Mouse (Mus musculus): ENCODE results near the gene Ubtd2.
"Not testable (repeated sequence)": the region's sequence is repeated elsewhere in the genome, so short reads cannot be mapped to it uniquely, and the experiment has no call there.

The Ubtd2 gene

GRCm38 (mm10) chr11:32471925-32472324 is 16.8 kb downstream of the Ubtd2 start:
- no peak for DNase-seq

DNA sequence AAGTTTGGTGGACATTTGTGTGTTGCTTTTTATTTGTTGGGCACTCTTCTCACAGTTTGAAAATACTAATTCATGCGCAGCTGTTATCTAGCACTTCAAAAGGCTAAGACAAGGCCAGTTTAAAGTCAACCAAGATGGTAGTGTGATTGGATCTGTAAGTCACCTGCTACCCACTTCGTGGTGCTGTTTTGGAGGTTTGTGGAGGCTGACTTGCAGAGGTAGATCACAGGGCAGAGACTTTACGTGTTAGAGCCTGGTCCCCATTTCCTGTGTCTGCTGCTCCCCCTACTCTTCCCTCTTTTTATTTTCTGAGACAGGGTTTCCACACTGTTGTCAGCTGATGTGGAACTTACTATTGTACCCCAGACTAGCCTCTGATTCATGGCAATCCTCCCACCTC is 19.6 kb downstream of the Ubtd2 start:
- no peak for DNase-seq

DNA sequence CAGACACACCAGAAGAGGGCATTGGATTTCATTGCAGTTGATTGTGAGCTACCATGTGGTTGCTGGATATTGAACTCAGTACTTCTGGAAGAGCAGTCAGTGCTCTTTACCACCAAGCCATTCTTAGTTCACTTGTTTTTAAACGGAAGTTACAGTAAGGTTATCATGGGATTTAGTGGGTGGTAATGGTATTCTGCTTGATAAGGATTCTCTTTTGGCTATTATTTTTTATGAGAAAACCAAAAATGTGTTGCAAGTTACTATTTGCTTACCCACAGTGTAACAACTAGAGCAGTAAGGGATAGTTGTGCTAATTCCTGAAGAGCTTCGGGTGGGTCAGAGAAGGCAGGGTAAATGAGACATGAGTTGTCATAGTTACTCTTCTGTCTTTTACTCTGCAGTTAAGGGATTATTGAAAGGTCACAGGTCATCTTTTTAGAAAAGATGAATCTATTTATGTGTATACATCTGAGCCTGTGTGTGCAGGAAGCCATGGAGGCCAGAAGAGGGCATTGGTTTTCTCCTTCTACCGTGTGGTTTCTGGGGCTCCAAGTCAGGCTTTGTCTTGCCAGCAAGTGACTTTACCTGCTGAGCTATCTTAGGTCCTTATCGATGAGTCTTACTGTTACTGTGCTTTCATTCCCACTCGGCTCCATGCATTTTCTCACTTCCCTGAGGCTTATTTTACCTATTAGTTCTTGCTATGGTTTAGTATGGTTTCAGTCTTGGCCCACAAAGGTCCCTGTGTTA is 20.5 kb downstream of the Ubtd2 start:
- no peak for DNase-seq

- DNase-seq = peak; percentile 63
Observed at GRCm38 (mm10) chr11:32481525-32481924, 26.4 kb downstream of the Ubtd2 start.

DNA sequence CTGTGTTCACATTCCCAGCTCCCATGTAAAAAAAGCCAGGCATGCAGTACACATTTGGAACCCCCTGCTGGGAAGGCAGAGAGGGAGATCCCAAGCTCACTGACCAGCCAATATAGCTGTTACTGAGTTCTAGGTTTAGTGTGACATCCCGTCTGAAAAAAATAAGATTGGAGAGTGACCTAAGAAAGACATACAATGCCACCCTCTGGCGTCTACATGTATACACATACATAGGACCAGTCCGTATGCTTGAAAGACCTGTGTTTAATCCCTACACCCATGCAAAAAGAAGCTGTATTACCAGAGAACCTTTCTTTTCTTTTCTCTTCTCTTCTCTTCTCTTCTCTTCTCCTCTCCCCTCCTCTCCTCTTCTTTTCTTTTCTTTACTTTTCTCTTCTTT is 30.1 kb downstream of the Ubtd2 start:
- DNase-seq = no peak

- no peak for DNase-seq
Observed at GRCm38 (mm10) chr11:32486621-32487020, 31.5 kb downstream of the Ubtd2 start.

DNA sequence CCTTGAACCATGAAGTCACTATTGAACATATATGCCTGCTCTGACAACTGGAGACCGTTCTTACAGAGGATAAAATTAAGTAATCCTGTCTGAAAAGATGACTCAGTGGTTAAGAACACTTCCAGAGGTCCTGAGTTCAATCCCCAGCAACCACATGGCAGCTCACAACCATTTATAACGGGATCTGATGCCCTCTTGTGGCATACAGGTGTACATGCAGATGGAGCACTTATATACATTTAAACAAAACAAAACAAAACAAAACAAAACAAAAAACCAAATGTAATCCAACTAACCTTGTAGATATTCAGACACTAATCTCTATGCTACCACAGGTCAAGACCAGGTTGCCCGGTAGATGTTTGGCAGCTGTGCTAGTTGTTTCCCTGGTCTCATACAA is 32.3 kb downstream of the Ubtd2 start:
- DNase-seq = no peak

GRCm38 (mm10) chr11:32488344-32488743 is 33.2 kb downstream of the Ubtd2 start:
- DNase-seq = no peak

GRCm38 (mm10) chr11:32488808-32489670 is 33.9 kb downstream of the Ubtd2 start:
- DNase-seq = no peak

DNA sequence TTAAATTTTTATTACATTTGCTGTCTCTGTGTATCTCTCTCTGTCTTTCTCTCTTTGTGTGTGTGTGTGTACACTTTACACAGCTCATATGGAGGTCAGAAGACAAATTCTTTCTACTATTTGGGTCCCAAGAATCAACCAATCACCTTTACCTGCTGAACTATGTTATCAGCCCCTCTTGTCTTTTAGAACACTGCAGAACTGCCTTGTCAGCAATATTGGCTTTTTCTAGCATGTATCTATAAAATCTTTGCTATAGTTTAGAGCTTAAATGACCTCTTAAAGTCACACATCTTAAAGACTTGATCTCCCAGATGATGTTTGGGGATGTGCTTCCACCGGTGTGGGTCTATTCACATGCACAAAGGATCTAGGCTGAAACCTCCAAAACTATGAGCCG is 35.9 kb downstream of the Ubtd2 start:
- no peak for DNase-seq

GRCm38 (mm10) chr11:32493312-32493711 is 38.1 kb downstream of the Ubtd2 start:
- no peak for DNase-seq

- DNase-seq = no peak
Observed at GRCm38 (mm10) chr11:32495283-32495682, 40.1 kb downstream of the Ubtd2 start.

DNA sequence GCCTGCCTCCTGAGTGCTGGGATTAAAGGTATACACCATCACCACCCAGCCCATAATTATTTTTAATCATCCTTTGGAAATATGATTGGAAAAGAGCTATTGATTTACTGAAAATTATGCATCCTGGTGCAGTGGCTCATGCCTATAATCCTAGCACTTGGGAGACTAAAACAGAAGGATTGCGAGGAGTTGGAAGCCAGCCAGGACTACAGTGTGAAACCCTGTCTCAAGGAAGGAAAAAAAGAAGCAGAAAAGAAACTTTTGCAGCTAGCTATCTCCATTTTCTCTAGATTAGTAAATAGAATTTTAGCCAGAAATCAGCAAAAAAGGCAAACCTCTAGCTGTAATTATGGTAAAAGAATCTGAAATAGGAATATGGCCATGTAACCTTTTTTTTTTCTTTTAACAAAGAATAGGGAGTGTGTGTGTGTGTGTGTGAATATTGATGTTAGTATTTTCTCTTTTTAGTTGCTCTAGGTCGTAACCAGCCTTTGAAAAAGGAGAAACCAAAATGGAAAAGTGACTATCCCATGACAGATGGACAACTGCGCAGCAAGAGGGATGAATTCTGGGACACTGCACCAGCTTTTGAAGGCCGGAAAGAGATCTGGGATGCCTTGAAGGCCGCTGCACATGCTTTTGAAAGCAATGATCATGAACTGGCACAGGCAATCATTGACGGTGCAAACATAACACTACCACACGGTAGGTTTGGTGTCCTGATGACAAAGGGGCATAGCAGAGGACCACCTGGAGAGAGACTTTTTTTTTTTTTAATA is 43.8 kb downstream of the Ubtd2 start:
- peak; percentile 57 for DNase-seq

GRCm38 (mm10) chr11:32499931-32500330 is 44.8 kb downstream of the Ubtd2 start:
- no peak for DNase-seq

DNA sequence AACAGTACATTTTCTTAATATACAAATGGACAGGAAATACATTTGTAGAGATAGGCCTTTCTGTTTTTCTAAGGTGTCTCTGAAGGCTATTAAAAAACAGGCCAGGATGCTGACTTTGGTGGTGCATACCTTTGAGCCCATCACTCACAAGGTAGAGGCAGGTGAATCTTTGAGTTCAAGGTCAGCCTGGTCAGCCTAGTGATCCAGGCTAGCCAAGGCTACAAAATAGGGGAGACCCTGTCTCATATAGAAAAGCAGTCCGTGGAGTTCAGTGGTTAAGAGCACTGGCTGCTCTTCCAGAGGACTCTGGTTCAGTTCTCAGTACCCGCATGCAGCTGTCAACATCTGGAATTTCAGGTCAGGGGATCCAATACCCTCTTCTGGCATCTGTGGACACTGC is 48.5 kb downstream of the Ubtd2 start:
- DNase-seq = no peak

GRCm38 (mm10) chr11:32505091-32505739 is 50.0 kb downstream of the Ubtd2 start:
- no peak for DNase-seq

DNA sequence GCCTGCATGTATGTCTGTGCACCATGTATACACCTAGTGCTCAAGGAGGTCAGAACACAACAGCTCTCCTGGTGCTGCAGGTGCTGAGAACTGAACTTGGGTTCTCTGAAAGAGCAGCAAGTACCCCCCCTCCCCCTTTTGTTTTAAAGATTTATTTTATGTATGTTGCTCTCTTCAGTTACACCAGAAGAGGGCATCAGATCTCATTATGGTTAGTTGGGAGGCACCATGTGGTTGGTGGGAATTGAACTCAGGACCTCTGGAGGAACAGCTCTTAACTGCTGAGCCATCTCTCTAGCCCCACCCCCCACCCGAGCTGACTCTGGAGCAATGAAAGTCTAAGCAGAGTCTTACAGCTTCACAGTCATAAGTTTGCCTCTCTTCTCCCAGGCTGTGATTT is 55.8 kb downstream of the Ubtd2 start:
- DNase-seq = no peak

DNA sequence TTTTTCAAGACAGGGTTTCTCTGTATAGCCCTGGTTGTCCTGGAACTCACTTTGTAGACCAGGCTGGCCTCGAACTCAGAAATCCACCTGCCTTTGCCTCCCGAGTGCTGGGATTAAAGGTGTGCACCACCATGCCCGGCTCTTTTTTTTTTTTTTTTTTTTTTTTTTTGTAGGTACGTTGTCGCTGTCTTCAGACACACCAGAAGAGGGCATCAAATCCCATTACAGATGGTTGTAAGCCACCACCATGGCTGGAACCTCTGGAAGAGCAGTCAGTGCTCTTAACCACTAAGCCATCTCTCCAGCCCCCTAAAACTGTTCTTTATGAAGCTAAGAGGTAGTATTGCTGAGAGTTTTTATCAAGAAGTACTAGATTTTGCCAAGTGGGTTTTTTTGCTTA is 59.7 kb downstream of the Ubtd2 start:
- not testable (repeated sequence) for DNase-seq

DNA sequence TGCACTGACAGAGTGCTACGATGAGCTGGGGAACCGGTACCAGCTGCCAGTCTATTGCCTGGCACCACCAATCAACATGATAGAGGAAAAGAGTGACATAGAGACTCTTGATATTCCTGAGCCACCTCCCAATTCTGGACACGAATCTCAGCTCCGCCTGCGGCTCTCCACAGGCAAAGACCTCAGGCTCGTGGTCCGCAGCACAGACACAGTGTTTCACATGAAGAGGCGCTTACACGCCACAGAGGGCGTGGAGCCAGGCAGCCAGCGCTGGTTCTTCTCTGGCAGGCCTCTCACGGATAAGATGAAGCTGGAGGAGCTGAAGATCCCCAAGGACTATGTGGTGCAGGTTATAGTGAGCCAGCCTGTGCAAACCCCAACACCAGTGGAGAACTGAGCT is 60.9 kb downstream of the Ubtd2 start:
- peak; percentile 48 for DNase-seq

GRCm38 (mm10) chr11:32516916-32517712 is 61.9 kb downstream of the Ubtd2 start:
- DNase-seq = peak; percentile 86

DNA sequence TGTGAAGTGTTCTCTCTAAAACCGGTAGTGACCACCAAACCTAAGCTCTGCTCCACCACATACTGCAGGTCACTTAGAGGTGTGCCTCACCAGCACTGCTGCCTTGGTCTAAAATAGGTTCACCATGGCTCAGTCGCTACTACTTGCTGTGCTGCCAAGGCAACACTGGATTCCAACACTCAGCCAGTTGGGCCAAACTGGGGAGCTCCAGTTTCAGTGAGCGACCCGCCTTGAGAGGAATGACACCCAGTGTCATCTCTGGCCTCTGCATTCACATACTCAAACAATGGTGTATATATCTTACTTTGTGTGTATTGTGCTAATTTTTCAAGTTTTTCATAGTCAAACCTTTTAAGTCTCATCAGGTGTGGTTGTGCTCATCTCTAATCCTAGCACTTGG is 63.6 kb downstream of the Ubtd2 start:
- DNase-seq = no peak

- DNase-seq = no peak
Observed at GRCm38 (mm10) chr11:32519354-32519753, 64.2 kb downstream of the Ubtd2 start.
